Mouse (Mus musculus): Measurements from ENCODE around the gene C530008M17Rik. TPM values are rescaled to one million over a fixed set of nuclear protein-coding genes. Genes with fewer than 3 reads are reported as not detected.

C530008M17Rik gene
- polyA plus RNA-seq, 1 experiment from 2014 or later, result 53.4 TPM

GRCm38 (mm10) chr5:76659958-76660635, 3.8 kb downstream of the C530008M17Rik start:
- Histone ChIP-seq H3K4me1 (ENCODE audit: control insufficient read depth, insufficient read depth, low read depth, low read length) (peaks cover 17% of the 10 kb centered on the region), H3K27ac (ENCODE audit: low read depth, low read length) (no peak overlapping the region), H3K27me3 (replicated peaks; ENCODE audit: control insufficient read depth, insufficient read depth, low read length) (no peaks in the 10 kb centered on the region), H3K9ac (ENCODE audit: low read depth, low read length) (no peak overlapping the region), H3K4me3 (ENCODE audit: low read length) (no peak overlapping the region), H3K4me2 (ENCODE audit: low read length) (peak overlapping the region; percentile 67; the same call in 1 of the 2 replicates), H3K9me3 (ENCODE audit: control insufficient read depth, low read length) (no peaks in the 10 kb centered on the region), H3K36me3 (ENCODE audit: control insufficient read depth, insufficient read depth, low read length) (no peaks in the 10 kb centered on the region)
- ATAC-seq, result no peak
- 66% methylated on average over 8 of the region's 8 CpGs for WGBS

- H3K27ac ChIP-seq (ENCODE audit: low read depth, low read length), result no peak overlapping the region
- WGBS, result 69% methylated on average over 4 of the region's 4 CpGs
- H3K9me3 ChIP-seq (ENCODE audit: control insufficient read depth, low read length), result no peaks in the 10 kb centered on the region
- H3K36me3 ChIP-seq (ENCODE audit: control insufficient read depth, insufficient read depth, low read length), result no peaks in the 10 kb centered on the region
- no peak overlapping the region for H3K9ac ChIP-seq (ENCODE audit: low read depth, low read length)
- H3K27me3 ChIP-seq (replicated peaks; ENCODE audit: control insufficient read depth, insufficient read depth, low read length), result no peaks in the 10 kb centered on the region
- H3K4me2 ChIP-seq (ENCODE audit: low read length), result no peak overlapping the region
- no peak overlapping the region for H3K4me3 ChIP-seq (ENCODE audit: low read length)
- no peak for ATAC-seq
- H3K4me1 ChIP-seq (ENCODE audit: control insufficient read depth, insufficient read depth, low read depth, low read length), result peaks cover 20% of the 10 kb centered on the region
Observed at GRCm38 (mm10) chr5:76661310-76661709, 5.0 kb downstream of the C530008M17Rik start.

GRCm38 (mm10) chr5:76664936-76665335, 8.6 kb downstream of the C530008M17Rik start:
- H3K4me1 ChIP-seq (ENCODE audit: control insufficient read depth, insufficient read depth, low read depth, low read length), result peaks cover 17% of the 10 kb centered on the region
- WGBS, result 48% methylated on average over 7 of the region's 7 CpGs

GRCm38 (mm10) chr5:76665421-76665820, 9.1 kb downstream of the C530008M17Rik start:
- Histone ChIP-seq H3K4me3 (ENCODE audit: low read length) (no peak overlapping the region), H3K36me3 (ENCODE audit: control insufficient read depth, insufficient read depth, low read length) (no peaks in the 10 kb centered on the region), H3K9ac (ENCODE audit: low read depth, low read length) (peak overlapping the region; percentile 3; the same call in 1 of the 2 replicates), H3K4me1 (ENCODE audit: control insufficient read depth, insufficient read depth, low read depth, low read length) (peaks cover 14% of the 10 kb centered on the region), H3K27me3 (replicated peaks; ENCODE audit: control insufficient read depth, insufficient read depth, low read length) (no peaks in the 10 kb centered on the region), H3K9me3 (ENCODE audit: control insufficient read depth, low read length) (no peaks in the 10 kb centered on the region), H3K27ac (ENCODE audit: low read depth, low read length) (0 out of 2 replicates have a peak overlapping the region, but pooled peaks have one; percentile 23), H3K4me2 (ENCODE audit: low read length) (no peak overlapping the region)
- no peak for ATAC-seq
- 11% methylated on average over 7 of the region's 7 CpGs for WGBS

More at GRCm38 (mm10) chr5:76664936-76665335, 8.6 kb downstream of the C530008M17Rik start:
- H3K36me3 ChIP-seq (ENCODE audit: control insufficient read depth, insufficient read depth, low read length), result no peaks in the 10 kb centered on the region
- no peak overlapping the region for H3K4me3 ChIP-seq (ENCODE audit: low read length)
- H3K4me2 ChIP-seq (ENCODE audit: low read length), result no peak overlapping the region
- no peaks in the 10 kb centered on the region for H3K27me3 ChIP-seq (replicated peaks; ENCODE audit: control insufficient read depth, insufficient read depth, low read length)
- no peak overlapping the region for H3K27ac ChIP-seq (ENCODE audit: low read depth, low read length)
- H3K9ac ChIP-seq (ENCODE audit: low read depth, low read length), result no peak overlapping the region
- no peaks in the 10 kb centered on the region for H3K9me3 ChIP-seq (ENCODE audit: control insufficient read depth, low read length)
- ATAC-seq, result no peak

GRCm38 (mm10) chr5:76666026-76666756, 9.9 kb downstream of the C530008M17Rik start:
- Histone ChIP-seq H3K36me3 (ENCODE audit: control insufficient read depth, insufficient read depth, low read length) (no peaks in the 10 kb centered on the region), H3K4me2 (ENCODE audit: low read length) (no peak overlapping the region), H3K9ac (ENCODE audit: low read depth, low read length) (no peak overlapping the region), H3K4me3 (ENCODE audit: low read length) (no peak overlapping the region), H3K27ac (ENCODE audit: low read depth, low read length) (no peak overlapping the region), H3K9me3 (ENCODE audit: control insufficient read depth, low read length) (no peaks in the 10 kb centered on the region), H3K27me3 (replicated peaks; ENCODE audit: control insufficient read depth, insufficient read depth, low read length) (no peaks in the 10 kb centered on the region), H3K4me1 (ENCODE audit: control insufficient read depth, insufficient read depth, low read depth, low read length) (peaks cover 13% of the 10 kb centered on the region)
- WGBS, result 45% methylated on average over 6 of the region's 6 CpGs
- no peak for ATAC-seq

GRCm38 (mm10) chr5:76668118-76668517, 11.8 kb downstream of the C530008M17Rik start:
- Histone ChIP-seq H3K4me3 (ENCODE audit: low read length) (no peak overlapping the region), H3K9me3 (ENCODE audit: control insufficient read depth, low read length) (no peaks in the 10 kb centered on the region), H3K27ac (ENCODE audit: low read depth, low read length) (no peak overlapping the region), H3K4me2 (ENCODE audit: low read length) (no peak overlapping the region), H3K36me3 (ENCODE audit: control insufficient read depth, insufficient read depth, low read length) (no peaks in the 10 kb centered on the region), H3K9ac (ENCODE audit: low read depth, low read length) (no peak overlapping the region), H3K4me1 (ENCODE audit: control insufficient read depth, insufficient read depth, low read depth, low read length) (peaks cover 13% of the 10 kb centered on the region), H3K27me3 (replicated peaks; ENCODE audit: control insufficient read depth, insufficient read depth, low read length) (no peaks in the 10 kb centered on the region)
- ATAC-seq, result no peak
- WGBS, result 34% methylated on average over 5 of the region's 5 CpGs

GRCm38 (mm10) chr5:76668547-76668946, 12.2 kb downstream of the C530008M17Rik start:
- no peaks in the 10 kb centered on the region for H3K36me3 ChIP-seq (ENCODE audit: control insufficient read depth, insufficient read depth, low read length)
- ATAC-seq, result no peak
- H3K27me3 ChIP-seq (replicated peaks; ENCODE audit: control insufficient read depth, insufficient read depth, low read length), result no peaks in the 10 kb centered on the region
- no peak overlapping the region for H3K27ac ChIP-seq (ENCODE audit: low read depth, low read length)
- 72% methylated on average over 5 of the region's 5 CpGs for WGBS
- no peak overlapping the region for H3K4me2 ChIP-seq (ENCODE audit: low read length)
- H3K4me3 ChIP-seq (ENCODE audit: low read length), result no peak overlapping the region
- no peaks in the 10 kb centered on the region for H3K9me3 ChIP-seq (ENCODE audit: control insufficient read depth, low read length)
- peaks cover 13% of the 10 kb centered on the region for H3K4me1 ChIP-seq (ENCODE audit: control insufficient read depth, insufficient read depth, low read depth, low read length)
- no peak overlapping the region for H3K9ac ChIP-seq (ENCODE audit: low read depth, low read length)

GRCm38 (mm10) chr5:76670183-76670582, 13.9 kb downstream of the C530008M17Rik start:
- no peak for ATAC-seq
- H3K9ac ChIP-seq (ENCODE audit: low read depth, low read length), result no peak overlapping the region
- H3K4me1 ChIP-seq (ENCODE audit: control insufficient read depth, insufficient read depth, low read depth, low read length), result peaks cover 7% of the 10 kb centered on the region
- H3K27me3 ChIP-seq (replicated peaks; ENCODE audit: control insufficient read depth, insufficient read depth, low read length), result no peaks in the 10 kb centered on the region
- WGBS, result 93% methylated on average over 10 of the region's 10 CpGs
- no peaks in the 10 kb centered on the region for H3K9me3 ChIP-seq (ENCODE audit: control insufficient read depth, low read length)
- no peak overlapping the region for H3K4me3 ChIP-seq (ENCODE audit: low read length)
- H3K36me3 ChIP-seq (ENCODE audit: control insufficient read depth, insufficient read depth, low read length), result no peaks in the 10 kb centered on the region
- no peak overlapping the region for H3K4me2 ChIP-seq (ENCODE audit: low read length)
- no peak overlapping the region for H3K27ac ChIP-seq (ENCODE audit: low read depth, low read length)

- no peak overlapping the region for H3K27ac ChIP-seq (ENCODE audit: low read depth, low read length)
- H3K9ac ChIP-seq (ENCODE audit: low read depth, low read length), result no peak overlapping the region
- no peaks in the 10 kb centered on the region for H3K4me1 ChIP-seq (ENCODE audit: control insufficient read depth, insufficient read depth, low read depth, low read length)
- H3K27me3 ChIP-seq (replicated peaks; ENCODE audit: control insufficient read depth, insufficient read depth, low read length), result no peaks in the 10 kb centered on the region
- H3K9me3 ChIP-seq (ENCODE audit: control insufficient read depth, low read length), result no peaks in the 10 kb centered on the region
- H3K4me2 ChIP-seq (ENCODE audit: low read length), result no peak overlapping the region
- H3K36me3 ChIP-seq (ENCODE audit: control insufficient read depth, insufficient read depth, low read length), result no peaks in the 10 kb centered on the region
- no peak overlapping the region for H3K4me3 ChIP-seq (ENCODE audit: low read length)
- no peak for ATAC-seq
- 94% methylated on average over 5 of the region's 5 CpGs for WGBS
Observed at GRCm38 (mm10) chr5:76674022-76674653, 17.8 kb downstream of the C530008M17Rik start.
